Mouse (Mus musculus) embryonic facial prominence, embryonic 12.5 days (tissue): Measurements from ENCODE around the gene Schip1. TPM values are rescaled to one million over a fixed set of nuclear protein-coding genes. Genes with fewer than 3 reads are reported as not detected.

ENCODE experiments used
- ATAC-seq: fragments of 200-750 bp; cut with Nextera tagmentation; 2 replicates; pipeline ENCODE4 v1.8.0; 2017; ENCODE audit not compliant: insufficient number of reproducible peaks, insufficient read depth, low FRiP score, low TSS enrichment
- H3K27ac ChIP-seq: fragments of 300-500 bp; sonication (generic); 2 replicates; pipeline ENCODE4 v1.5.1; 2016; ENCODE audit warnings: mild to moderate bottlenecking
- H3K27me3 ChIP-seq: fragments of 300-500 bp; sonication (generic); 2 replicates; pipeline ENCODE4 v1.6.1; 2016; ENCODE audit warnings: mild to moderate bottlenecking, moderate library complexity
- H3K36me3 ChIP-seq: fragments of 300-500 bp; sonication (generic); 2 replicates; pipeline ENCODE4 v1.6.1; 2016; ENCODE audit warnings: mild to moderate bottlenecking
- H3K4me1 ChIP-seq: fragments of 300-500 bp; sonication (generic); 2 replicates; pipeline ENCODE4 v1.6.1; 2016
- H3K4me2 ChIP-seq: fragments of 300-500 bp; sonication (generic); replicated peaks from 2 replicates; pipeline ENCODE4 v1.6.1; 2016; ENCODE audit warnings: mild to moderate bottlenecking, moderate library complexity
- H3K4me3 ChIP-seq: fragments of 300-500 bp; sonication (generic); 2 replicates; pipeline ENCODE4 v1.5.1; 2016; ENCODE audit warnings: mild to moderate bottlenecking
- H3K9ac ChIP-seq: fragments of 300-500 bp; sonication (generic); 2 replicates; pipeline ENCODE4 v1.6.1; 2016; ENCODE audit warnings: mild to moderate bottlenecking, moderate library complexity
- H3K9me3 ChIP-seq: fragments of 300-500 bp; sonication (generic); 2 replicates; pipeline ENCODE4 v1.6.1; 2016; ENCODE audit warnings: mild to moderate bottlenecking, moderate library complexity
- WGBS: fragments of 180-500 bp; shearing (Covaris S2); methylation state at CpG from one replicate; pipeline ENCODE4 v1.1.7; 2016; 5-methylcytosine and 5-hydroxymethylcytosine counted together
- polyA plus RNA-seq: library from polyadenylated mRNA; unstranded; fragments of >200 nt; fragmentation: Nextera tagmentation; extraction: Ambion mirVana; gene quantifications from 2 replicates; pipeline ENCODE4 v1.2.1, GENCODE M21; 2016

The Schip1 gene
- polyA plus RNA-seq, result 37.6 and 38.5 TPM in 2 replicates

- WGBS, result 28% methylated on average over 12 of the region's 12 CpGs
- Histone ChIP-seq H3K4me1 (no peaks in the 10 kb centered on the region), H3K4me2 (no peak within 1 kb of the TSS), H3K9ac (no peak within 1 kb of the TSS), H3K27ac (no peak within 1 kb of the TSS), H3K4me3 (no peak within 1 kb of the TSS), H3K27me3 (0 out of 2 replicates have a peak, but pooled peaks cover 2% of the 10 kb centered on the region), H3K36me3 (no peaks in the 10 kb centered on the region), H3K9me3 (no peaks in the 10 kb centered on the region)
- no peak for ATAC-seq
These were observed at the start of gene Schip1 for GRCm38 (mm10) chr3:68064731-68065130. Gene Schip1 (plus strand): TSS chr3:68064802.

GRCm38 (mm10) chr3:68015786-68016185 lies 48.8 kb upstream of the Schip1 start:
- Histone ChIP-seq H3K4me1 (no peaks in the 10 kb centered on the region), H3K9me3 (no peaks in the 10 kb centered on the region), H3K4me3 (no peak overlapping the region), H3K4me2 (no peak overlapping the region), H3K9ac (no peak overlapping the region), H3K27ac (no peak overlapping the region), H3K27me3 (no peaks in the 10 kb centered on the region), H3K36me3 (no peaks in the 10 kb centered on the region)
- ATAC-seq, result no peak
- WGBS, result 31% methylated on average over 1 of the region's 1 CpGs

GRCm38 (mm10) chr3:68019401-68019800 lies 45.2 kb upstream of the Schip1 start:
- no peak overlapping the region for H3K27ac ChIP-seq
- H3K9me3 ChIP-seq, result no peaks in the 10 kb centered on the region
- WGBS, result 54% methylated on average over 4 of the region's 4 CpGs
- H3K4me1 ChIP-seq, result no peaks in the 10 kb centered on the region
- H3K9ac ChIP-seq, result no peak overlapping the region
- no peaks in the 10 kb centered on the region for H3K36me3 ChIP-seq
- ATAC-seq, result no peak
- no peak overlapping the region for H3K4me2 ChIP-seq
- H3K27me3 ChIP-seq, result no peaks in the 10 kb centered on the region
- no peak overlapping the region for H3K4me3 ChIP-seq

- Histone ChIP-seq H3K4me1 (no peaks in the 10 kb centered on the region), H3K36me3 (no peaks in the 10 kb centered on the region), H3K27me3 (no peaks in the 10 kb centered on the region), H3K9ac (no peak overlapping the region), H3K9me3 (no peaks in the 10 kb centered on the region), H3K4me2 (no peak overlapping the region), H3K4me3 (no peak overlapping the region), H3K27ac (no peak overlapping the region)
- WGBS, result 63% methylated on average over 3 of the region's 3 CpGs
- no peak for ATAC-seq
These were observed 28.5 kb upstream of the Schip1 start for GRCm38 (mm10) chr3:68036097-68036496.

GRCm38 (mm10) chr3:68042951-68043350 lies 21.7 kb upstream of the Schip1 start:
- Histone ChIP-seq H3K4me2 (no peak overlapping the region), H3K27me3 (no peaks in the 10 kb centered on the region), H3K4me1 (no peaks in the 10 kb centered on the region), H3K9ac (no peak overlapping the region), H3K9me3 (no peaks in the 10 kb centered on the region), H3K36me3 (no peaks in the 10 kb centered on the region), H3K4me3 (no peak overlapping the region), H3K27ac (no peak overlapping the region)
- 87% methylated on average over 2 of the region's 2 CpGs for WGBS
- ATAC-seq, result no peak

GRCm38 (mm10) chr3:68045475-68046416 lies 18.9 kb upstream of the Schip1 start:
- H3K27me3 ChIP-seq, result no peaks in the 10 kb centered on the region
- H3K4me1 ChIP-seq, result no peaks in the 10 kb centered on the region
- 49% methylated on average over 9 of the region's 9 CpGs for WGBS
- no peak overlapping the region for H3K9ac ChIP-seq
- H3K4me2 ChIP-seq, result no peak overlapping the region
- no peaks in the 10 kb centered on the region for H3K9me3 ChIP-seq
- ATAC-seq, result no peak
- no peak overlapping the region for H3K4me3 ChIP-seq
- no peak overlapping the region for H3K27ac ChIP-seq
- H3K36me3 ChIP-seq, result no peaks in the 10 kb centered on the region

GRCm38 (mm10) chr3:68053538-68053937 lies 11.1 kb upstream of the Schip1 start:
- Histone ChIP-seq H3K36me3 (no peaks in the 10 kb centered on the region), H3K4me2 (no peak overlapping the region), H3K4me1 (no peaks in the 10 kb centered on the region), H3K9ac (no peak overlapping the region), H3K27me3 (no peaks in the 10 kb centered on the region), H3K27ac (no peak overlapping the region), H3K9me3 (no peaks in the 10 kb centered on the region), H3K4me3 (no peak overlapping the region)
- WGBS, result 47% methylated on average over 2 of the region's 2 CpGs
- no peak for ATAC-seq

GRCm38 (mm10) chr3:68055071-68055470 lies 9.5 kb upstream of the Schip1 start:
- H3K27me3 ChIP-seq, result no peaks in the 10 kb centered on the region
- no peak overlapping the region for H3K4me2 ChIP-seq
- H3K9me3 ChIP-seq, result no peaks in the 10 kb centered on the region
- H3K4me1 ChIP-seq, result no peaks in the 10 kb centered on the region
- ATAC-seq, result no peak
- no peaks in the 10 kb centered on the region for H3K36me3 ChIP-seq
- no peak overlapping the region for H3K4me3 ChIP-seq
- H3K9ac ChIP-seq, result no peak overlapping the region
- no peak overlapping the region for H3K27ac ChIP-seq
- 67% methylated on average over 13 of the region's 13 CpGs for WGBS

GRCm38 (mm10) chr3:68056373-68057275 lies 8.0 kb upstream of the Schip1 start:
- no peak for ATAC-seq
- no peaks in the 10 kb centered on the region for H3K27me3 ChIP-seq
- no peaks in the 10 kb centered on the region for H3K4me1 ChIP-seq
- H3K4me2 ChIP-seq, result peak overlapping the region; percentile 34
- H3K9ac ChIP-seq, result no peak overlapping the region
- peak overlapping the region; percentile 14 for H3K4me3 ChIP-seq
- H3K36me3 ChIP-seq, result no peaks in the 10 kb centered on the region
- H3K27ac ChIP-seq, result no peak overlapping the region
- 51% methylated on average over 23 of the region's 23 CpGs for WGBS
- no peaks in the 10 kb centered on the region for H3K9me3 ChIP-seq

- ATAC-seq, result no peak
- Histone ChIP-seq H3K9me3 (no peaks in the 10 kb centered on the region), H3K4me3 (no peak overlapping the region), H3K27me3 (0 out of 2 replicates have a peak, but pooled peaks cover 2% of the 10 kb centered on the region), H3K27ac (no peak overlapping the region), H3K9ac (no peak overlapping the region), H3K4me1 (no peaks in the 10 kb centered on the region), H3K4me2 (no peak overlapping the region), H3K36me3 (no peaks in the 10 kb centered on the region)
- 44% methylated on average over 2 of the region's 2 CpGs for WGBS
These were observed 5.3 kb upstream of the Schip1 start for GRCm38 (mm10) chr3:68059162-68059800.
